Mouse (Mus musculus) liver, postnatal 0 days (tissue): ENCODE data around the gene Scaf1.

ENCODE experiments used
- CTCF ChIP-seq: sonication (generic); IDR thresholded peaks from 2 replicates; pipeline ENCODE4 v1.5.1; 2016; ENCODE audit warnings: antibody characterized with exemption, low read depth
- EP300 ChIP-seq: IDR thresholded peaks from 2 replicates; pipeline ENCODE4 v1.6.1; 2016; ENCODE audit warnings: antibody characterized with exemption, low read depth, mild to moderate bottlenecking

DNA sequence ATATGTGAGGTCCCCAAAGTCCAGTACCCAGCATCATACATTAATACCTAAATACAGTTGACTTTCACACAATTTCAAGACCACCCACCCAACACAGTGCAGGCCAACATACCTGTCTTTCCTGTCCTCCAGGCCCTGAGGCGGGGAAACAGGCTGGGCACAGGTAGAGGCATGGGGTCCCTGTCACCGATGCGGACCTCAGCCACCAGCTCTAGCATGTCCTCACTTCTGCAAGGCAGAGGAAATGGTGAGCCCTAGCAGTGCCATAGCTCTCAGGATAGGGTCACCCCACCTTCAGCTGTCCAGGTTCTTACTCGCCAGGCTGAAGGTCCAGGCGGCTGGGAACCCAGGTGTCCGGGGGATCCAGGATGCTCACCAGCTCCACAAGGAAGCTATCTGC is 4.2 kb downstream of the Scaf1 start:
- no peak for TF ChIP-seq CTCF
- TF ChIP-seq EP300 = no peak
